Mouse (Mus musculus) cerebellum, postnatal 36 days (tissue): ENCODE measurements around the gene Tmtc4.

Experiments used
- DNase-seq, 2 experiments: peaks; one replicate each; pipeline ENCODE4 v3.0.0; 2021 to 2022; ENCODE audit warnings: mixed read lengths in 2 of 2

The Tmtc4 gene

DNA sequence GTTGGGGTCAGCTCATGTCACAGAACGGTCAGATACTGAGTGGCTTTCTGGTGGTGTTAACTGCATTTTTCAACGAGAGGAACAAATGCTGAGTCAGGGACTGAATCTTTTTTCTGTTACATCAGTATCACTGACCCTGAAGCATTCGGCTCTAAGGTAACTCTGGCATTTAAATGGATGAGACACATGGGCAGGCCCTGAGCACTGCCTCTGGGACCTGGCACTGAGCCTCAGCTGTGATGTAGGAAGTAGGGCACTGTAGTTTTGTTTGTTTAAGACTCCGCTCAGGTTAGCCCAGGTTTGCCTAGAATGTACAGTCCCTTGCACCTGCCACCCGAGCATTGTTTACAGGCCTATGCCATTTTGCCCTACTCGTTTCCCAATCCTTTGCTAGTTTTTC is 114.0 kb downstream of the Tmtc4 start:
- no peak for DNase-seq
